Mouse (Mus musculus): ENCODE measurements around the gene Galnt17. TPM values are rescaled to one million over a fixed set of nuclear protein-coding genes. Genes with fewer than 3 reads are reported as not detected.

The Galnt17 gene
- polyA plus RNA-seq, 1 experiment from 2014 or later: 10.9 TPM

GRCm38 (mm10) chr5:131089876-131090275 is 218.4 kb downstream of the Galnt17 start:
- H3K27me3 ChIP-seq (replicated peaks; ENCODE audit: control insufficient read depth, insufficient read depth, low read length): no peaks in the 10 kb centered on the region
- no peak for ATAC-seq
- H3K27ac ChIP-seq (ENCODE audit: low read length): no peak overlapping the region
- WGBS: 43% methylated on average over 8 of the region's 8 CpGs
- no peak overlapping the region for H3K4me3 ChIP-seq (replicated peaks; ENCODE audit: low read length)
- H3K9ac ChIP-seq (replicated peaks; ENCODE audit: low read depth, low read length): no peak overlapping the region
- peaks cover 18% of the 10 kb centered on the region for H3K4me1 ChIP-seq (replicated peaks; ENCODE audit: control insufficient read depth, insufficient read depth, low read length)
- H3K36me3 ChIP-seq (ENCODE audit: control insufficient read depth, insufficient read depth): no peaks in the 10 kb centered on the region
- H3K9me3 ChIP-seq (ENCODE audit: control insufficient read depth, low read length): no peaks in the 10 kb centered on the region; the same call in 1 of the 2 replicates
- no peak overlapping the region for H3K4me2 ChIP-seq (ENCODE audit: low read length)

GRCm38 (mm10) chr5:131088866-131089265 is 219.4 kb downstream of the Galnt17 start:
- WGBS: 42% methylated on average over 11 of the region's 11 CpGs
- H3K4me2 ChIP-seq (ENCODE audit: low read length): no peak overlapping the region

GRCm38 (mm10) chr5:131083072-131083657 is 225.1 kb downstream of the Galnt17 start:
- 0 out of 2 replicates have a peak, but pooled peaks have one; percentile 50 for ATAC-seq

More at GRCm38 (mm10) chr5:131088866-131089265, 219.4 kb downstream of the Galnt17 start:
- Histone ChIP-seq H3K27ac (ENCODE audit: low read length) (no peak overlapping the region), H3K4me3 (replicated peaks; ENCODE audit: low read length) (no peak overlapping the region), H3K9me3 (ENCODE audit: control insufficient read depth, low read length) (no peaks in the 10 kb centered on the region; the same call in 1 of the 2 replicates), H3K4me1 (replicated peaks; ENCODE audit: control insufficient read depth, insufficient read depth, low read length) (peaks cover 12% of the 10 kb centered on the region), H3K27me3 (replicated peaks; ENCODE audit: control insufficient read depth, insufficient read depth, low read length) (no peaks in the 10 kb centered on the region), H3K36me3 (ENCODE audit: control insufficient read depth, insufficient read depth) (no peaks in the 10 kb centered on the region), H3K9ac (replicated peaks; ENCODE audit: low read depth, low read length) (no peak overlapping the region)
- ATAC-seq: no peak

GRCm38 (mm10) chr5:131077682-131078081 is 230.6 kb downstream of the Galnt17 start:
- 0 out of 2 replicates have a peak, but pooled peaks cover 2% of the 10 kb centered on the region for H3K9me3 ChIP-seq (ENCODE audit: control insufficient read depth, low read length)

More at GRCm38 (mm10) chr5:131083072-131083657, 225.1 kb downstream of the Galnt17 start:
- 0 out of 2 replicates have a peak, but pooled peaks cover 2% of the 10 kb centered on the region for H3K9me3 ChIP-seq (ENCODE audit: control insufficient read depth, low read length)
- peak overlapping the region; percentile 3; the same call in 1 of the 2 replicates for H3K4me3 ChIP-seq (replicated peaks; ENCODE audit: low read length)
- WGBS: 29% methylated on average over 14 of the region's 14 CpGs
- peak overlapping the region; percentile 32; the same call in 1 of the 2 replicates for H3K9ac ChIP-seq (replicated peaks; ENCODE audit: low read depth, low read length)
- H3K4me2 ChIP-seq (ENCODE audit: low read length): peak overlapping the region; percentile 39
- peaks cover 9% of the 10 kb centered on the region for H3K4me1 ChIP-seq (replicated peaks; ENCODE audit: control insufficient read depth, insufficient read depth, low read length)
- no peaks in the 10 kb centered on the region for H3K27me3 ChIP-seq (replicated peaks; ENCODE audit: control insufficient read depth, insufficient read depth, low read length)
- H3K36me3 ChIP-seq (ENCODE audit: control insufficient read depth, insufficient read depth): no peaks in the 10 kb centered on the region
- H3K27ac ChIP-seq (ENCODE audit: low read length): peak overlapping the region; percentile 74

GRCm38 (mm10) chr5:131075795-131076194 is 232.5 kb downstream of the Galnt17 start:
- Histone ChIP-seq H3K9me3 (ENCODE audit: control insufficient read depth, low read length) (0 out of 2 replicates have a peak, but pooled peaks cover 2% of the 10 kb centered on the region), H3K9ac (replicated peaks; ENCODE audit: low read depth, low read length) (no peak overlapping the region), H3K4me1 (replicated peaks; ENCODE audit: control insufficient read depth, insufficient read depth, low read length) (no peaks in the 10 kb centered on the region), H3K36me3 (ENCODE audit: control insufficient read depth, insufficient read depth) (no peaks in the 10 kb centered on the region), H3K27ac (ENCODE audit: low read length) (no peak overlapping the region), H3K4me2 (ENCODE audit: low read length) (no peak overlapping the region), H3K27me3 (replicated peaks; ENCODE audit: control insufficient read depth, insufficient read depth, low read length) (no peaks in the 10 kb centered on the region), H3K4me3 (replicated peaks; ENCODE audit: low read length) (no peak overlapping the region)
- WGBS: 94% methylated on average over 7 of the region's 7 CpGs
- ATAC-seq: no peak

More at GRCm38 (mm10) chr5:131077682-131078081, 230.6 kb downstream of the Galnt17 start:
- Histone ChIP-seq H3K27me3 (replicated peaks; ENCODE audit: control insufficient read depth, insufficient read depth, low read length) (no peaks in the 10 kb centered on the region), H3K4me1 (replicated peaks; ENCODE audit: control insufficient read depth, insufficient read depth, low read length) (0 out of 2 replicates have a peak, but pooled peaks cover 2% of the 10 kb centered on the region), H3K36me3 (ENCODE audit: control insufficient read depth, insufficient read depth) (no peaks in the 10 kb centered on the region), H3K27ac (ENCODE audit: low read length) (no peak overlapping the region), H3K4me3 (replicated peaks; ENCODE audit: low read length) (no peak overlapping the region), H3K4me2 (ENCODE audit: low read length) (no peak overlapping the region), H3K9ac (replicated peaks; ENCODE audit: low read depth, low read length) (no peak overlapping the region)
- 55% methylated on average over 1 of the region's 1 CpGs for WGBS
- no peak for ATAC-seq

- peak; percentile 58 for ATAC-seq
- no peak overlapping the region for H3K27ac ChIP-seq (ENCODE audit: low read length)
- H3K9ac ChIP-seq (replicated peaks; ENCODE audit: low read depth, low read length): no peak overlapping the region
- WGBS: 43% methylated on average over 4 of the region's 4 CpGs
- H3K4me3 ChIP-seq (replicated peaks; ENCODE audit: low read length): no peak overlapping the region
- H3K36me3 ChIP-seq (ENCODE audit: control insufficient read depth, insufficient read depth): no peaks in the 10 kb centered on the region
- no peak overlapping the region for H3K4me2 ChIP-seq (ENCODE audit: low read length)
- H3K27me3 ChIP-seq (replicated peaks; ENCODE audit: control insufficient read depth, insufficient read depth, low read length): no peaks in the 10 kb centered on the region
- H3K9me3 ChIP-seq (ENCODE audit: control insufficient read depth, low read length): no peaks in the 10 kb centered on the region
- no peaks in the 10 kb centered on the region for H3K4me1 ChIP-seq (replicated peaks; ENCODE audit: control insufficient read depth, insufficient read depth, low read length)
These were observed 234.0 kb downstream of the Galnt17 start for GRCm38 (mm10) chr5:131074295-131074694.

- H3K36me3 ChIP-seq (ENCODE audit: control insufficient read depth, insufficient read depth): no peaks in the 10 kb centered on the region
- no peaks in the 10 kb centered on the region for H3K27me3 ChIP-seq (replicated peaks; ENCODE audit: control insufficient read depth, insufficient read depth, low read length)
- H3K4me1 ChIP-seq (replicated peaks; ENCODE audit: control insufficient read depth, insufficient read depth, low read length): no peaks in the 10 kb centered on the region
- WGBS: 83% methylated on average over 6 of the region's 6 CpGs
- H3K4me3 ChIP-seq (replicated peaks; ENCODE audit: low read length): no peak overlapping the region
- H3K27ac ChIP-seq (ENCODE audit: low read length): no peak overlapping the region
- no peak overlapping the region for H3K4me2 ChIP-seq (ENCODE audit: low read length)
- no peaks in the 10 kb centered on the region for H3K9me3 ChIP-seq (ENCODE audit: control insufficient read depth, low read length)
- no peak overlapping the region for H3K9ac ChIP-seq (replicated peaks; ENCODE audit: low read depth, low read length)
- ATAC-seq: no peak
These were observed 243.1 kb downstream of the Galnt17 start for GRCm38 (mm10) chr5:131065174-131065573.

- no peak for ATAC-seq
- no peaks in the 10 kb centered on the region for H3K27me3 ChIP-seq (replicated peaks; ENCODE audit: control insufficient read depth, insufficient read depth, low read length)
- WGBS: 9% methylated on average over 4 of the region's 4 CpGs
These were observed 259.8 kb downstream of the Galnt17 start for GRCm38 (mm10) chr5:131048505-131048904.

GRCm38 (mm10) chr5:131043130-131043529 is 265.2 kb downstream of the Galnt17 start:
- Histone ChIP-seq H3K27ac (ENCODE audit: low read length) (no peak overlapping the region), H3K4me1 (replicated peaks; ENCODE audit: control insufficient read depth, insufficient read depth, low read length) (no peaks in the 10 kb centered on the region), H3K9me3 (ENCODE audit: control insufficient read depth, low read length) (no peaks in the 10 kb centered on the region), H3K9ac (replicated peaks; ENCODE audit: low read depth, low read length) (no peak overlapping the region), H3K36me3 (ENCODE audit: control insufficient read depth, insufficient read depth) (no peaks in the 10 kb centered on the region), H3K27me3 (replicated peaks; ENCODE audit: control insufficient read depth, insufficient read depth, low read length) (no peaks in the 10 kb centered on the region), H3K4me2 (ENCODE audit: low read length) (no peak overlapping the region), H3K4me3 (replicated peaks; ENCODE audit: low read length) (no peak overlapping the region)
- no peak for ATAC-seq

More at GRCm38 (mm10) chr5:131048505-131048904, 259.8 kb downstream of the Galnt17 start:
- no peaks in the 10 kb centered on the region for H3K36me3 ChIP-seq (ENCODE audit: control insufficient read depth, insufficient read depth)
- no peaks in the 10 kb centered on the region for H3K9me3 ChIP-seq (ENCODE audit: control insufficient read depth, low read length)
- H3K4me3 ChIP-seq (replicated peaks; ENCODE audit: low read length): no peak overlapping the region
- H3K4me2 ChIP-seq (ENCODE audit: low read length): no peak overlapping the region
- no peak overlapping the region for H3K9ac ChIP-seq (replicated peaks; ENCODE audit: low read depth, low read length)
- peaks cover 2% of the 10 kb centered on the region for H3K4me1 ChIP-seq (replicated peaks; ENCODE audit: control insufficient read depth, insufficient read depth, low read length)
- H3K27ac ChIP-seq (ENCODE audit: low read length): no peak overlapping the region
